Mouse (Mus musculus): ENCODE measurements around the gene Cwc15. TPM values are rescaled to one million over a fixed set of nuclear protein-coding genes. Genes with fewer than 3 reads are reported as not detected.

Cwc15 gene
- polyA plus RNA-seq (2012; ENCODE audit: low replicate concordance), result 7.3 and 21.5 TPM in 2 replicates

DNA sequence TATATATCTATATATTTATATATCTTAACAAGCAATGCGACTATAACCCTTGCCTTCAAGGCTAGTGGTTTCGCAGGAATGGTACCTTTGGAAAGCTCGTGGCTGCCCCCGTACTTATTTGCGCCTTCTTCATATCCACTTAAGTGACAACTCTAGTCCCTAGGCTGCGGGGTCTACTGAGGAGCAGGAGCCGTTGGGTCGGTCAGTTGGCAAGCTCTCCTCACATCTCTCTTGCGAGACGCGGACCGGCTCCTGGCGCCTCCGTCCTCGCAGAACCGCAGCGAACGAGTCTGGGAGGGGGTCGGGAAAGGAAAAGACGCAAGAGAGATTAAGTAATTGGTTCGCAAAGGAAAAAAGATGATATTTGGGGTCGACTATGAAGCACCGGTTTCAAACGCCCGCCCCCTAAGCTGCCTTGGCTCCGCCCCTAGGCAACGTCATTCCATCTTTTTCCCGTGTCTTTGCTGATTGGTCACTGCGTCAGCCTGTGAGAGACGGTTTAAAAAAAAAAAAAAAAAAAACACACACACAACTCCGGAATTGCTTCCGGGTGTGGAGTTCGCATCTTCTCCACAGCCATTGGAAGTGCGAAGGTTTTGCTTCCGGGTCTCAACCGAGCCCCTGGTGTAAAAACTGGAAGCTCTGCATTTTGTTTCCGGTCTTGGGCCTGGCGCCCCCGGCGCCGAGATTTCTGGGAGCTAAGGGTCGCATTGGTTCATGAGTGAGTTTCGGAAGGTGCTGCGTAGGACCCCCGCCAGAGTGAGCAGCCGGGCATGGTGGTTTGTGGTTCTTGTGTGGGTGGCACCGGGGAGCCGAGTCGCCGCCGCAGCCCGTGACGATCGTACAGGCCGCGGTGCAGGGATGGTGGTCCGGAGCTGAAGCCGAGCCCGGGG lies at the start of gene Cwc15, which contains the start of gene Kdm4d:
Gene Cwc15, plus strand, starts transcription at position 595 of the 893 bp plus-strand sequence.
Gene Kdm4d, minus strand, starts transcription at position 460 of the 893 bp plus-strand sequence.

Other genes starting within 250 kb of the Cwc15 start
- gene Sesn3, start 225.6 kb upstream of the Cwc15 start, polyA plus RNA-seq (2012; ENCODE audit: low replicate concordance), result 93.9 and 295 TPM in 2 replicates
- gene Endod1, start 119.1 kb upstream of the Cwc15 start, polyA plus RNA-seq (2012; ENCODE audit: low replicate concordance), result 48.8 and 60.2 TPM in 2 replicates
- gene Kdm4d, start 135 bp upstream of the Cwc15 start, polyA plus RNA-seq (2012; ENCODE audit: low replicate concordance), result 0.37 and 0.47 TPM in 2 replicates
- gene Amotl1, start 144.4 kb downstream of the Cwc15 start, polyA plus RNA-seq (2012; ENCODE audit: low replicate concordance), result 0.07 and 0.82 TPM in 2 replicates
- gene Piwil4, start 240.1 kb downstream of the Cwc15 start, polyA plus RNA-seq (2012; ENCODE audit: low replicate concordance), result not detected in 2 replicates